In the genomic region with DNA sequence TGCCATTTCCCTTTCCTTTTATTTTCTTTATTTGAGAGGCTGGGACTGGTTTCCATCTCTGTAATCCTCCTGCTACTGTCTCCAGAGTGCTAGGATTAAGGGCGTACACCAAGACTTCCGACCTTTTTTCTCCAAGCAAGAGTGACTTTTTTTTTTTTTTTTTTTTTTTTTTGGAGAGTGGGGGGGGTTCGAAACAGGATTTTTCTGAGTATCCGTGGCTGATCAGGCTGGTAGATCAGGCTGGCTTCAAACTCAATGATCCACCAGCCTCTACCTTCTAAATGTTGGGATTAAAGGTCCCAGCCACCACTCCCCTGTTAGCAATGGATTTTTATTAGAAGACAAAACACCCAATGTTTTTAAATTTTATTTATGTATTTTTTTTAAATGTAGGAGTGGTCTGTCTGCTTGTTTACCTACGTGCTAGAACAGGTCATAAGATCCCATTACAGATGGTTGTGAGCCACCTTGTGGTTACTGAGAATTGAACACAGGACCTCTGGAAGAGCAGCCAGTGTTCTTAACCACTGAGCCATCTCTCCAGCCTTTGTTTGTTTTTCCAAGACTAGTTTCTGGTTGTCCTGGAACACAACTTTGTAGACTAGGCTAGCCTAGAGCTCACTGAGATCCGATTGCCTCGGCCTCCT, we compare ENCODE assay signal across 8 mouse cellular contexts. TPM values are rescaled to one million over a fixed set of nuclear protein-coding genes. Genes with fewer than 3 reads are reported as not detected.
DNase-seq lines count a peak whose midpoint lies in the region; ATAC-seq and TF ChIP-seq lines count a peak whose summit lies in the region.

No protein-coding gene starts in this region.

- TF ChIP-seq EP300 in CH12.LX (IDR thresholded peaks at IDR 0.05; ENCODE audit: low read length), result no peak

- dilution Hi-C loops in CH12.LX (cut with MboI; ENCODE audit: extremely low pct_ligation_motif_present, extremely low pct_unique_long_range_greater_than_20kb, low sequenced_read_pairs), result no loop called here

- peaks cover 24% of the 10 kb centered on the region for H3K79me2 ChIP-seq in CH12.LX (replicated peaks; ENCODE audit: control insufficient read depth, extremely low read depth, insufficient read depth, poor library complexity, severe bottlenecking)

- peak; percentile 42 for TF ChIP-seq RAD21 in CH12.LX (IDR thresholded peaks at IDR 0.05; ENCODE audit: low read depth, low read length)

- peaks cover 8 to 45% of the 10 kb centered on the region in 2 experiments for H3K4me1 ChIP-seq in CH12.LX (ENCODE audit: control insufficient read depth in 1 of 2, insufficient read depth in 2 of 2)
- H3K4me1 ChIP-seq in forebrain, embryonic 11.5 days (replicated peaks; ENCODE audit: control insufficient read depth, insufficient read depth, low read length), result peaks cover 7% of the 10 kb centered on the region; the same call in 1 of the 2 replicates
- H3K4me1 ChIP-seq in midbrain, embryonic 12.5 days, result peaks cover 20% of the 10 kb centered on the region

- H3K27ac ChIP-seq in CH12.LX (ENCODE audit: insufficient read depth, low read depth), result peak overlapping the region; percentile 14; the same call in 1 of the 2 replicates
- H3K27ac ChIP-seq in forebrain, embryonic 11.5 days (ENCODE audit: low read depth, low read length), result 0 out of 2 replicates have a peak overlapping the region, but pooled peaks have one; percentile 42
- peak overlapping the region; percentile 71 for H3K27ac ChIP-seq in midbrain, embryonic 12.5 days (replicated peaks)

- peak in 1 of 2 experiments; percentile 63; a peak in 2 of 4 replicates for TF ChIP-seq CTCF in CH12.LX (conservative IDR thresholded peaks at IDR 0.05 in 1 of 2, IDR thresholded peaks at IDR 0.05 in 1 of 2; ENCODE audit: low read depth in 2 of 2, low read length in 2 of 2)

- 31% methylated on average over 7 of the region's 7 CpGs for WGBS in forebrain, embryonic 11.5 days
- 25% methylated on average over 7 of the region's 7 CpGs for WGBS in midbrain, embryonic 12.5 days

- no peak for ATAC-seq in forebrain, embryonic 11.5 days (replicated peaks; ENCODE audit: low FRiP score)
- ATAC-seq in midbrain, embryonic 12.5 days (ENCODE audit: low FRiP score, low read depth), result no peak

- H3K27me3 ChIP-seq in CH12.LX (replicated peaks), result peaks cover 22% of the 10 kb centered on the region
- H3K27me3 ChIP-seq in forebrain, embryonic 11.5 days (ENCODE audit: control insufficient read depth, insufficient read depth, low read length), result no peaks in the 10 kb centered on the region
- 0 out of 2 replicates have a peak, but pooled peaks cover 8% of the 10 kb centered on the region for H3K27me3 ChIP-seq in midbrain, embryonic 12.5 days

- peak overlapping the region; percentile 44 to 92 (median 59) for H3K4me3 ChIP-seq in CH12.LX (replicated peaks in 1 of 3; ENCODE audit: low read depth in 2 of 3, low read length in 2 of 3, poor library complexity in 1 of 3)
- peak overlapping the region; percentile 68 for H3K4me3 ChIP-seq in forebrain, embryonic 11.5 days (ENCODE audit: low read depth, low read length)
- peak overlapping the region; percentile 64 for H3K4me3 ChIP-seq in midbrain, embryonic 12.5 days

- no peaks in the 10 kb centered on the region for H3K9me3 ChIP-seq in CH12.LX (replicated peaks; ENCODE audit: low read length)
- H3K9me3 ChIP-seq in forebrain, embryonic 11.5 days (ENCODE audit: control insufficient read depth, low read length), result no peaks in the 10 kb centered on the region
- H3K9me3 ChIP-seq in midbrain, embryonic 12.5 days, result no peaks in the 10 kb centered on the region

- peak; percentile 50 to 68 for DNase-seq in cerebellum, adult 18-20 months
- DNase-seq in cerebellum, adult 11-12 months, result no peak
- DNase-seq in CH12.LX (ENCODE audit: extremely low read depth), result peak; percentile 40
- no peak for DNase-seq in forebrain, embryonic 11.5 days (ENCODE audit: low spot score)
- DNase-seq in kidney, postnatal 14 days, result peak; percentile 37
- DNase-seq in frontal cortex, postnatal 25 days (ENCODE audit: low spot score in 2 of 2), result no peak
- no peak for DNase-seq in retina, postnatal 1 day

- peaks cover 19 to 29% of the 10 kb centered on the region in 2 experiments for H3K36me3 ChIP-seq in CH12.LX (replicated peaks in 1 of 2; ENCODE audit: control insufficient read depth in 1 of 2, insufficient read depth in 1 of 2, low read length in 1 of 2)
- no peaks in the 10 kb centered on the region; the same call in 1 of the 2 replicates for H3K36me3 ChIP-seq in forebrain, embryonic 11.5 days (ENCODE audit: control insufficient read depth, insufficient read depth, low read length)
- no peaks in the 10 kb centered on the region for H3K36me3 ChIP-seq in midbrain, embryonic 12.5 days

- no peak for TF ChIP-seq POLR2A in CH12.LX (IDR thresholded peaks at IDR 0.05; ENCODE audit: low read depth, low read length)

- H3K9ac ChIP-seq in CH12.LX (ENCODE audit: insufficient read depth, low read depth), result peak overlapping the region; percentile 81
- H3K9ac ChIP-seq in forebrain, embryonic 11.5 days (ENCODE audit: low read length), result peak overlapping the region; percentile 75; the same call in 1 of the 2 replicates
- peak overlapping the region; percentile 83; the same call in 1 of the 2 replicates for H3K9ac ChIP-seq in midbrain, embryonic 12.5 days (replicated peaks)

- peak overlapping the region; percentile 41; the same call in 1 of the 2 replicates for H3K4me2 ChIP-seq in CH12.LX (ENCODE audit: insufficient read depth, low read depth, poor library complexity, severe bottlenecking)
- H3K4me2 ChIP-seq in forebrain, embryonic 11.5 days (ENCODE audit: low read depth, low read length, severe bottlenecking), result peak overlapping the region; percentile 43
- H3K4me2 ChIP-seq in midbrain, embryonic 12.5 days (replicated peaks), result peak overlapping the region; percentile 83

- in situ Hi-C loops in CH12.LX (cut with MboI; ENCODE audit: low pct_ligation_motif_present, low pct_unique_long_range_greater_than_20kb, low sequenced_read_pairs), result loop anchor here (10.0 kb wide), 1 partner anchor 58 kb away; no protein-coding TSS in a partner anchor

TF ChIP-seq in CH12.LX, 34 proteins besides CTCF, POLR2A, EP300 and RAD21:
- TF ChIP-seq MYC (IDR thresholded peaks at IDR 0.05; ENCODE audit: low read depth, low read length), result 0 out of 2 replicates have a peak, but pooled peaks have one; percentile 6
- peak; percentile 27; the same call in 1 of the 2 replicates for TF ChIP-seq ZNF384 (IDR thresholded peaks at IDR 0.05; ENCODE audit: low read depth, low read length)
- TF ChIP-seq RCOR1 (conservative IDR thresholded peaks at IDR 0.05; ENCODE audit: low read depth, low read length), result no peak
- TF ChIP-seq ZKSCAN1 (IDR thresholded peaks at IDR 0.05; ENCODE audit: borderline replicate concordance, low read depth, low read length), result no peak
- TF ChIP-seq SMC3 (IDR thresholded peaks at IDR 0.05; ENCODE audit: low read depth, low read length), result peak; percentile 38; the same call in 1 of the 2 replicates
TF ChIP-seq in CH12.LX: peak in this region for 3.

RNA-seq across cellular contexts. Expression of gene Plekha4, which starts 0.5 kb away (rescaled TPM):
- 0.25 TPM in 2 replicates for total RNA-seq in CH12.LX (2012; rRNA removed)
- total RNA-seq in CH12.LX (2014; rRNA removed), result 0.28 TPM in 1 of 2 replicates, not detected in the other
- polyA plus RNA-seq in CH12.LX (2012; ENCODE audit: insufficient read length, low read depth), result 0.90 and 1.3 TPM in 2 replicates
- 0.80 and 1.5 TPM in 2 replicates for polyA plus RNA-seq in forebrain, embryonic 11.5 days (2014; fragmentation: Nextera tagmentation; extraction: Ambion mirVana)
- 0.70 and 0.96 TPM in 2 replicates for polyA plus RNA-seq in midbrain, embryonic 12.5 days (2016; fragmentation: Nextera tagmentation; extraction: Ambion mirVana)

RNA-seq across cellular contexts. Expression of gene Ppp1r15a, which starts 0.5 kb away (rescaled TPM):
- total RNA-seq in CH12.LX (2012; rRNA removed) (11.7 and 12.0 TPM in 2 replicates), CH12.LX (2014; rRNA removed) (12.5 and 13.9 TPM in 2 replicates)
- polyA plus RNA-seq in CH12.LX (2012; ENCODE audit: insufficient read length, low read depth), result 31.8 and 37.1 TPM in 2 replicates
- 17.4 and 17.8 TPM in 2 replicates for polyA plus RNA-seq in forebrain, embryonic 11.5 days (2014; fragmentation: Nextera tagmentation; extraction: Ambion mirVana)
- 15.4 and 18.5 TPM in 2 replicates for polyA plus RNA-seq in midbrain, embryonic 12.5 days (2016; fragmentation: Nextera tagmentation; extraction: Ambion mirVana)

RNA-seq across cellular contexts. Expression of gene Nucb1, which starts 16.4 kb away (rescaled TPM):
- total RNA-seq in CH12.LX (2012; rRNA removed) (83.4 and 92.6 TPM in 2 replicates), CH12.LX (2014; rRNA removed) (40.8 and 46.2 TPM in 2 replicates)
- 90.4 and 129 TPM in 2 replicates for polyA plus RNA-seq in CH12.LX (2012; ENCODE audit: insufficient read length, low read depth)
- 90.4 and 109 TPM in 2 replicates for polyA plus RNA-seq in forebrain, embryonic 11.5 days (2014; fragmentation: Nextera tagmentation; extraction: Ambion mirVana)
- 102 and 106 TPM in 2 replicates for polyA plus RNA-seq in midbrain, embryonic 12.5 days (2016; fragmentation: Nextera tagmentation; extraction: Ambion mirVana)

RNA-seq across cellular contexts. Expression of gene Hsd17b14, which starts 28.1 kb away (rescaled TPM):
- not detected in 2 replicates for total RNA-seq in CH12.LX (2012; rRNA removed)
- total RNA-seq in CH12.LX (2014; rRNA removed), result not detected in 2 replicates
- 1.5 and 2.3 TPM in 2 replicates for polyA plus RNA-seq in CH12.LX (2012; ENCODE audit: insufficient read length, low read depth)
- 0.25 and 1.2 TPM in 2 replicates for polyA plus RNA-seq in forebrain, embryonic 11.5 days (2014; fragmentation: Nextera tagmentation; extraction: Ambion mirVana)
- polyA plus RNA-seq in midbrain, embryonic 12.5 days (2016; fragmentation: Nextera tagmentation; extraction: Ambion mirVana), result 0.78 TPM in 1 of 2 replicates, not detected in the other

RNA-seq across cellular contexts. Expression of gene Dhdh, which starts 38.0 kb away (rescaled TPM):
- total RNA-seq in CH12.LX (2012; rRNA removed) (5.9 and 6.4 TPM in 2 replicates), CH12.LX (2014; rRNA removed) (7.1 and 7.2 TPM in 2 replicates)
- 15.3 and 18.0 TPM in 2 replicates for polyA plus RNA-seq in CH12.LX (2012; ENCODE audit: insufficient read length, low read depth)
- 4.3 and 4.6 TPM in 2 replicates for polyA plus RNA-seq in forebrain, embryonic 11.5 days (2014; fragmentation: Nextera tagmentation; extraction: Ambion mirVana)
- polyA plus RNA-seq in midbrain, embryonic 12.5 days (2016; fragmentation: Nextera tagmentation; extraction: Ambion mirVana), result 3.2 and 3.6 TPM in 2 replicates

Comparison
In these comparisons a context has a peak if more than half of its experiments do, and no peak if none do; other contexts are left out.
1. DNase-seq: peak in cerebellum, adult 18-20 months (2 of 2), CH12.LX (single experiment) and kidney, postnatal 14 days (single experiment); none in cerebellum, adult 11-12 months (single experiment), forebrain, embryonic 11.5 days (single experiment), frontal cortex, postnatal 25 days (0 of 2) and retina, postnatal 1 day (single experiment).
2. H3K27ac ChIP-seq: peak in every context shown above with its lines; median percentile 71 in midbrain, embryonic 12.5 days; 42 in forebrain, embryonic 11.5 days; 14 in CH12.LX.
3. Peak in every context shown above with its lines, with median percentiles within 50 percentile points of each other: H3K4me2 ChIP-seq, H3K4me3 ChIP-seq and H3K9ac ChIP-seq.